Mouse (Mus musculus): ENCODE data around the gene Tbc1d30. TPM values are rescaled to one million over a fixed set of nuclear protein-coding genes. Genes with fewer than 3 reads are reported as not detected.
A peak's percentile ranks its signal among the peaks of the same experiment; 100 is the strongest.

The Tbc1d30 gene
- polyA plus RNA-seq, 1 experiment from 2014 or later = 1.6 TPM

DNA sequence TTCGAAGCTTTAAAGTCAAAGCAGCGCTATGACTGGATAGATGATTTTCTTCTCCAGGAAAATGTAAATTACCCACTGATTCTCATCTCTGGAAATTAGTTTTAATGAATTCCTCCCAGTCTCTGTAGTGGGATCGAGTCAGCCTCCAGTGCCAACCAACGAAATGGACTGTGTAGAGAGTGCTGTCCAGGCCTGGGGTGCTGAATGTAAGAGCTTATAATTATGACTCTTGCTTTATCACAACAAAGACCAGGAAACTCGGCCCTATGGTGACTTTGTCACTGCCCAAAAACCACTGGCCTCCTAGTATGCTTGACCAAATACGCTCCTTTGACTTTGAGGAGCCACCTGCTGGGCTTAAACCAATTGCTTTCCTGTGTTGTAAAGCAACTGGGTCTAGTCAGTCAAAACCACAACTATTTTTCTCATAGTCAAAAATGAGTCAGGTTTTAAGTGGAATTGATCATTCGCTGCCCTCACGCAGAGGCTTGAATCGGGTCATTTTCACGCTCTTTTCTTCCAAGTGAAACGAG is 41.9 kb downstream of the Tbc1d30 start:
- H3K4me3 ChIP-seq = peak overlapping the region; percentile 72
- WGBS = 16% methylated on average over 11 of the region's 11 CpGs
- H3K36me3 ChIP-seq = no peaks in the 10 kb centered on the region
- ATAC-seq (ENCODE audit: insufficient number of reproducible peaks, insufficient read depth, low FRiP score, low TSS enrichment, low read depth) = no peak
- no peak overlapping the region for H3K9ac ChIP-seq
- peaks cover 56% of the 10 kb centered on the region for H3K27me3 ChIP-seq
- peaks cover 25% of the 10 kb centered on the region for H3K4me1 ChIP-seq
- no peaks in the 10 kb centered on the region for H3K9me3 ChIP-seq
- peak overlapping the region; percentile 100 for H3K4me2 ChIP-seq
- no peak overlapping the region for H3K27ac ChIP-seq

DNA sequence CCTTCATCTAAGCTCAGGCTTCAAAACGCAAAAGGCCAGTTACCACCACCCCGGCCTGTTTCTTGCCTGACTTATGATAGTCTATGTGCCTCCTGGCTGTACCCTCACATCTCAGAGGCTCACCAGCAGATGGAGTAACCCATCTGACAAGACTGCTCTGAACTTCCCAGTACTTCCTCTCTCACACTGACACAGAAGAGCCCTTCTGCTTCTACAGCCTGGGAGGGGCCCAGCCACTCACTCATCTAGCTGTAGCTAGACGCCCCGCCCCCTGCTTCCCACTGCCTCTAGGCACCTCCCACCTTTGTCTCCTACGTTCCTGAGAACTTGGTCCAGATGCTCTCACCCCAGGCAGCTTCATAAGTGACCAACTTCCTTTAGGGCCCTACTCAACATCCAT is 45.6 kb downstream of the Tbc1d30 start:
- no peak for ATAC-seq (ENCODE audit: insufficient number of reproducible peaks, insufficient read depth, low FRiP score, low TSS enrichment, low read depth)
- H3K4me3 ChIP-seq = no peak overlapping the region
- H3K4me1 ChIP-seq = peaks cover 18% of the 10 kb centered on the region
- H3K27ac ChIP-seq = no peak overlapping the region
- no peak overlapping the region for H3K4me2 ChIP-seq
- H3K9ac ChIP-seq = no peak overlapping the region
- H3K9me3 ChIP-seq = no peaks in the 10 kb centered on the region
- WGBS = 26% methylated on average over 5 of the region's 5 CpGs
- no peaks in the 10 kb centered on the region for H3K36me3 ChIP-seq
- peaks cover 23% of the 10 kb centered on the region for H3K27me3 ChIP-seq

DNA sequence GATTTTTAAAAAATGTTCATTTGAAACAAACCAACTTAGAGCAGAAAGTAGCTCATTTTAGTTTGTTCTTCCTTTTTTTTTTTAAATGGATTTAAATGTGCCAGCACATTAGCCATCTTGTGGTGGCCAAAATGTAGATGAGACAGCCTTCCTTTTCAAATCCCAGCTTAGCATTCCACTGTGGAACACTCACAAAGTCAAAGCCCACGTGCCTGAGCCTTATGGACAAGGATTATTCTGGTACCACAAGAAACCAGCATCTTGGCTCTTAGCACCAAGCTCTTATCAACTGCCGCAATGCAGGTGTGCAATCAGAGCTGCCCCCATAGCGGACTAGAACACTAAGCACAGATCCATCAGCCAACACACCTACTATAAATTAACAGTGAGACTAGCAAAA is 47.5 kb downstream of the Tbc1d30 start:
- no peak for ATAC-seq (ENCODE audit: insufficient number of reproducible peaks, insufficient read depth, low FRiP score, low TSS enrichment, low read depth)
- Histone ChIP-seq H3K4me1 (peaks cover 5% of the 10 kb centered on the region; the same call in 1 of the 2 replicates), H3K9ac (no peak overlapping the region), H3K36me3 (no peaks in the 10 kb centered on the region), H3K9me3 (no peaks in the 10 kb centered on the region), H3K4me3 (no peak overlapping the region), H3K27me3 (0 out of 2 replicates have a peak, but pooled peaks cover 8% of the 10 kb centered on the region), H3K4me2 (no peak overlapping the region), H3K27ac (no peak overlapping the region)
- WGBS = 84% methylated on average over 3 of the region's 3 CpGs

DNA sequence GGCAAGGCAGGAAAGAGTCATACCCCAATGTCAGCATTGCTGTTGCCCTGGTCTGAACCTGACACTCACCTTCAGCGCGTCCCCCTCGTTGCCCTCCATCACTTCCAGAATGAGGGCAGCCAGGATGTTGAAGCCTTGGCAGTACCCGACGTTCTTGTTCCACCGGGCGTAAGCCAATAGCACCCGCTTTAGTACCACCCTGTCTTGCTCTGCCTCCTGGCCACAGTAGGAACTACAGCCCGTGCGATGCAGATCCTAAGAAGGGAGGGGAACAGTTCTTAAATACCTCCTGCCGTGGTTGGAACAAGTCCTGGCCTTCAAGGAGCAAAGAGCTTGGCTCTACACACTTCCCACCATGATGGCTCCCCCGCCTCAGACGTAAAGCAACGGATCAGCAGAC is 49.2 kb downstream of the Tbc1d30 start:
- Histone ChIP-seq H3K27me3 (no peaks in the 10 kb centered on the region), H3K9me3 (no peaks in the 10 kb centered on the region), H3K9ac (no peak overlapping the region), H3K4me1 (peaks cover 14% of the 10 kb centered on the region; the same call in 1 of the 2 replicates), H3K4me2 (no peak overlapping the region), H3K36me3 (no peaks in the 10 kb centered on the region), H3K27ac (no peak overlapping the region), H3K4me3 (no peak overlapping the region)
- 80% methylated on average over 14 of the region's 14 CpGs for WGBS
- no peak for ATAC-seq (ENCODE audit: insufficient number of reproducible peaks, insufficient read depth, low FRiP score, low TSS enrichment, low read depth)

DNA sequence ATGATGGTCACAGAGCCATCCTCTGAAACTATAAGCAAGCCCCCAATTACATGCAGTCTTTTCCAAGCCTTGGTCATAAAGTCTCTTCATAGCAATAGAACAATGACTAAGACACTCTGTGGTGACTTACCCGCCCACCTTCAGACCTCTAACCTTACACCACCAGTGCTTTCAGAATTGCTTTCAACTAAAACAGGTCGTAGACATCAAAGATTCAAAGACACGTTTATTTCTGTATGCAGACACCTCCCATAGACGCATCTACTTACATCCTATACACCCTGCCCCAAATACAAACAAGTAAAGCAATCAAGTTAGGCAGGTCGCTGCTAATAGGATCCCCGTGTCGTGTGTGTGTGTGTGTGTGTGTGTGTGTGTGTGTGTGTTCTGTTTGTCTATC is 50.4 kb downstream of the Tbc1d30 start:
- 82% methylated on average over 7 of the region's 7 CpGs for WGBS
- H3K27me3 ChIP-seq = no peaks in the 10 kb centered on the region
- no peaks in the 10 kb centered on the region for H3K9me3 ChIP-seq
- no peak overlapping the region for H3K9ac ChIP-seq
- H3K4me3 ChIP-seq = no peak overlapping the region
- no peak overlapping the region for H3K27ac ChIP-seq
- ATAC-seq (ENCODE audit: insufficient number of reproducible peaks, insufficient read depth, low FRiP score, low TSS enrichment, low read depth) = no peak
- no peaks in the 10 kb centered on the region for H3K36me3 ChIP-seq
- H3K4me1 ChIP-seq = peaks cover 13% of the 10 kb centered on the region; the same call in 1 of the 2 replicates
- H3K4me2 ChIP-seq = no peak overlapping the region

DNA sequence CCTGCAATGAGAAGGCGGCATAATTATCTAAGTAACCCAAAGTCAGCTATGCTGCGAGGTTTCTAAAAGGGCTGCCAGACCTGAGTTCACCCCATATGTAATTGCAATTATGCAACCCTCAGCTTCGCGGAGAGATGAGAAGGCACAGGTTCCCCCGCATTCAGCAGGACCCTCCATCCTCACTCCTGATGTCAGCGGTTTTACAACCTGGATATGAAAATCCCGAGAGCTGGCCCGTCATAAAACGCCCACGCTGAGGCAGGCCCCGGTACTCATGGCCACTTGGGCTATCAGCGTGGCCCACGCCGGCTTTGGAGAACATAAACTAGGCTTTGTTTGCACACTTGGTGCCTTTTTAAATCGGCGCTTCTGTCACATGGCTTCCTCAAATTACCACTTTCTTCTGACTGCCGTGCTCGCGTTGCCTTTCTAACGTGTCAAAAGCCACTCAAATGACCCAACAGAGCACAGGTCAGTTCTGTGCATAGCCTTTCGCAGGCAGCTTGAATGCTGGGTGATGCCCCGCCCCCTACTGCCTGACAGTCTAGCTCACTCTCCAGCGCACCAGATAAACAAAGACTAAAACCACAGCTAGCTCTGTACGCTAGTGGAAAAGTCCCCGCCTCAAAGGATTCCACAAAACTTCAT is 53.9 kb downstream of the Tbc1d30 start:
- Histone ChIP-seq H3K4me1 (peaks cover 9% of the 10 kb centered on the region; the same call in 1 of the 2 replicates), H3K4me3 (peak overlapping the region; percentile 31), H3K9me3 (no peaks in the 10 kb centered on the region), H3K36me3 (peaks cover 2% of the 10 kb centered on the region; the same call in 1 of the 2 replicates), H3K27me3 (no peaks in the 10 kb centered on the region), H3K9ac (0 out of 2 replicates have a peak overlapping the region, but pooled peaks have one; percentile 46), H3K27ac (peak overlapping the region; percentile 57; the same call in 1 of the 2 replicates), H3K4me2 (peak overlapping the region; percentile 58)
- 0 out of 2 replicates have a peak, but pooled peaks have one; percentile 77 for ATAC-seq (ENCODE audit: insufficient number of reproducible peaks, insufficient read depth, low FRiP score, low TSS enrichment, low read depth)
- 32% methylated on average over 25 of the region's 25 CpGs for WGBS

DNA sequence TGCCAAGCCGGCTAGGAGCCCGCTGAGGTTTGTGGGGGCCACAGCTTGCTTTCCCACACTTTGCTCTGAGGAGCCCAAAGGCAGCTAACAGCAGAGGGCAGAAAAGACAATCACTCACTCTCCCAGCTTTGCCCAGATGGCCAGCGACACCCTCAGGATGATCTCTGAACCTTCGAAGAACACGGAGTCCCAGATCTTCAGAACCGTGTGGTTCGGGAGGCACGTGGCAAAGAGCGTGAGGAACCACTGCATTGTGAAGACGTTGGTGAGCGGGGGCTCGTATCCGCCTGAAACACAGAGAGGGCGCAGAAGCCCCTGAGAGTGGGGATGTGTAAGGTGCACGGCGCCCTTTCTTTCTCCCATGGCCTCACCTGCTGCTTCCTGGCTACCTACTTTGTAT is 56.6 kb downstream of the Tbc1d30 start:
- Histone ChIP-seq H3K9me3 (no peaks in the 10 kb centered on the region), H3K4me2 (no peak overlapping the region), H3K4me3 (no peak overlapping the region), H3K4me1 (peaks cover 9% of the 10 kb centered on the region; the same call in 1 of the 2 replicates), H3K27ac (no peak overlapping the region), H3K9ac (0 out of 2 replicates have a peak overlapping the region, but pooled peaks have one; percentile 3), H3K27me3 (no peaks in the 10 kb centered on the region), H3K36me3 (peaks cover 2% of the 10 kb centered on the region; the same call in 1 of the 2 replicates)
- no peak for ATAC-seq (ENCODE audit: insufficient number of reproducible peaks, insufficient read depth, low FRiP score, low TSS enrichment, low read depth)
- 81% methylated on average over 16 of the region's 16 CpGs for WGBS

DNA sequence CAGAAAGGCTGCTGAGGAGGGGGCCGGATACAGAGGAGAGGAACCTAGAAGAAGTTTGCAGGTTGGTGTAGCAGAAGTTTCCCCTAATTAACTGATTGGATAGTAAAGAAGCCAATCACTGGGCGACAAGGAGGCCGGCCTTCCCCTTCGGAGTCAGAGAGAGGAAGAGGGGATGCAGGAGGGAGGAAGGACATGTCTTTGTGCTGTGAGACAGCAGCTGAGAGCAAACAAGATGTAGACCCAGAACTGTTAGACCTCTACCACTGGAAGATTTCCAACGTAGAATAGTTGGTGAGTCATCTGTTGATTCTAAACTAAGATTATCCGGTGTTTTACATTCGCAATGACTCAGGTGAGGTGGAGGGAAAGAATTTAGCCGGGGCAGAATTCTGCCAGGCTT is 57.2 kb downstream of the Tbc1d30 start:
- no peak overlapping the region for H3K9ac ChIP-seq
- H3K27ac ChIP-seq = no peak overlapping the region
- 72% methylated on average over 8 of the region's 8 CpGs for WGBS
- H3K4me2 ChIP-seq = no peak overlapping the region
- peaks cover 9% of the 10 kb centered on the region; the same call in 1 of the 2 replicates for H3K4me1 ChIP-seq
- H3K27me3 ChIP-seq = no peaks in the 10 kb centered on the region
- H3K4me3 ChIP-seq = no peak overlapping the region
- no peak for ATAC-seq (ENCODE audit: insufficient number of reproducible peaks, insufficient read depth, low FRiP score, low TSS enrichment, low read depth)
- no peaks in the 10 kb centered on the region for H3K9me3 ChIP-seq
- peaks cover 2% of the 10 kb centered on the region; the same call in 1 of the 2 replicates for H3K36me3 ChIP-seq

DNA sequence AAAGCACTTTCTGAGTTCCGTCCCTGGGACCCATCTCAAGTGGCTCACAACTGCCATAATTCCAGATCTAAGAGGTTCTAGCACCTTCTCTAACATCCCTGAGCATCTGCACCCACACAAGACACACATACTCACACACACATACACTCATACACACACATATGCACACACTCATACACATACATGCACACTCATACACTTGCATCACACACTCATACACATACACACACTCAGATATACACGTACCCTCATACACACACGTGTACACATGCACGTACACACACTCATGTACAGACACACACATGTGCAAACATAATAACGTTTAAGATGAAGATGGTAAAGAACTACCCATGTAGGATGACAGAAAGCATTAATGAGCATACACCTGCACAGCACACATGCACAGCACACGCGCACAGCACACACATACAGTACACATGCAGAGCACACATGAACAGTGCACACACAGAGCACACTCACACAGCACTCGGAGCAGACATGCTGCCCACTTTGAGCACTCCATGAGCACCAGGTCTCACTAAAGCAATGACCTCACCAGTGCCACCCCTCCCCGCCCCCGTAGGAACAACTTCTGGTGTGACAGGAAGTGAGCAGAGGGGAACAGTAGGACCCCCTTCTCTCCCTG is 59.7 kb downstream of the Tbc1d30 start:
- H3K9ac ChIP-seq = no peak overlapping the region
- H3K27ac ChIP-seq = no peak overlapping the region
- no peaks in the 10 kb centered on the region for H3K27me3 ChIP-seq
- no peak overlapping the region for H3K4me2 ChIP-seq
- 85% methylated on average over 10 of the region's 10 CpGs for WGBS
- peaks cover 2% of the 10 kb centered on the region; the same call in 1 of the 2 replicates for H3K36me3 ChIP-seq
- no peak overlapping the region for H3K4me3 ChIP-seq
- no peaks in the 10 kb centered on the region for H3K4me1 ChIP-seq
- peak; percentile 64; the same call in 1 of the 2 replicates for ATAC-seq (ENCODE audit: insufficient number of reproducible peaks, insufficient read depth, low FRiP score, low TSS enrichment, low read depth)
- H3K9me3 ChIP-seq = no peaks in the 10 kb centered on the region

DNA sequence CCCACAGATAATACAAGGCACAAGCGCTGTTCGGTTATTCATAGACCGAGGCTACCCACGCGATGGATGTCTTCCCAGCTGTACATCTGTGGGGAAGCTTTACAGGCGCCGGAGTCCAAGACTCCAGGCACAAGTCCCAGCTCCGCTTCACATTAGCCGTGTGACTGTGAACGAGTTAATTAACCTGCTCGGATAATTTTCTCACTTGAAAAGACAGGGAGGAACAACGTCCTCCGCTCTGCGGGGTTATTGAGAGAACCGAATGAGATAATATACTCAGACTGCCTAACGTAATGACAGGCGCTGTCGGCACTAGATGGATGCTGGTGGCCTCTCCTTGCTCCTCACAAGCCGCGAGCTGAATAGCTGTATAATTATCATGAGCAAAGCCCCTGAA is 60.4 kb downstream of the Tbc1d30 start:
- 70% methylated on average over 20 of the region's 20 CpGs for WGBS
- H3K36me3 ChIP-seq = peaks cover 2% of the 10 kb centered on the region; the same call in 1 of the 2 replicates
- no peak overlapping the region for H3K4me2 ChIP-seq
- no peak overlapping the region for H3K27ac ChIP-seq
- no peaks in the 10 kb centered on the region for H3K4me1 ChIP-seq
- no peaks in the 10 kb centered on the region for H3K9me3 ChIP-seq
- H3K4me3 ChIP-seq = no peak overlapping the region
- 0 out of 2 replicates have a peak overlapping the region, but pooled peaks have one; percentile 21 for H3K9ac ChIP-seq
- no peaks in the 10 kb centered on the region for H3K27me3 ChIP-seq
- ATAC-seq (ENCODE audit: insufficient number of reproducible peaks, insufficient read depth, low FRiP score, low TSS enrichment, low read depth) = no peak

DNA sequence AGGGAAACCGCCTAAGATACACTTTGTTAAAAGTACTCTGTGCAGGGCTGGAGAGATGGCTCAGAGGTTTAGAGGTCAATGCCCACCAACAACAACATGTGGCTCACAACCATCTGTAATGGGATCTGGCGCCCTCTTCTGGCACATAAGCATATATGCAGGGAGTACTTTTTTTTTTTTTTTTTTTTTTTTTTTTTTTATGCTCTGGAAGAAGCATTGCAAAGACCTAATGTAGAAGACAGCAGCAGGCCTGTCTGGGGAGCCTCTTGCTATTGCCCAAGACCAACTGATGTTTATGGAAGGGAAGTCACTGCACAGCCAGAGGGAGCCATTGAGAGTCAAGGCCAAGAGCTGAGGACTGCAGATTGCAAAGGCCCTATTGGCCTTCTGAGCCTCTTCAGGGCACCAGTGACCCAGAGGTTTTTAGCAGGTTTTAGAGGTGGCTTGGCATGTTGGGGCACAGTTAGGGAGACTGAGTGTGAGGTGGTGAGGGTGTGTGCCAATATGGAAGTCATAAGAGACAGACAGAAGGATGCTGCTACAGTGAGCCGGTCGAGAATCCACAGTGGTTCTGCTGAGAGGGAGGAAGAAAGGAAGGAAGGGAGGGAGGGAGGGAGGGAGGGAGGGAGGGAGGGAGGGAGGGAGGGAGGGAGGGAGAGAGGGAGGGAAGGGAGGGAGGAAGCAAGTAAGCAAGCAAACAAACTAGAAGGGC is 61.0 kb downstream of the Tbc1d30 start:
- WGBS = 59% methylated on average over 4 of the region's 4 CpGs
- no peaks in the 10 kb centered on the region for H3K4me1 ChIP-seq
- no peak overlapping the region for H3K27ac ChIP-seq
- ATAC-seq (ENCODE audit: insufficient number of reproducible peaks, insufficient read depth, low FRiP score, low TSS enrichment, low read depth) = no peak
- peaks cover 2% of the 10 kb centered on the region; the same call in 1 of the 2 replicates for H3K36me3 ChIP-seq
- no peak overlapping the region for H3K9ac ChIP-seq
- no peak overlapping the region for H3K4me2 ChIP-seq
- no peak overlapping the region for H3K4me3 ChIP-seq
- no peaks in the 10 kb centered on the region for H3K9me3 ChIP-seq
- H3K27me3 ChIP-seq = no peaks in the 10 kb centered on the region

All from embryonic facial prominence, embryonic 13.5 days (tissue).